Mouse (Mus musculus) kidney, postnatal 10 days (tissue): ENCODE results near the gene Aox4.

Experiments used
- DNase-seq: peaks from one replicate; pipeline ENCODE4 v3.0.0; 2021; ENCODE audit warnings: mixed read lengths

The Aox4 gene

DNA sequence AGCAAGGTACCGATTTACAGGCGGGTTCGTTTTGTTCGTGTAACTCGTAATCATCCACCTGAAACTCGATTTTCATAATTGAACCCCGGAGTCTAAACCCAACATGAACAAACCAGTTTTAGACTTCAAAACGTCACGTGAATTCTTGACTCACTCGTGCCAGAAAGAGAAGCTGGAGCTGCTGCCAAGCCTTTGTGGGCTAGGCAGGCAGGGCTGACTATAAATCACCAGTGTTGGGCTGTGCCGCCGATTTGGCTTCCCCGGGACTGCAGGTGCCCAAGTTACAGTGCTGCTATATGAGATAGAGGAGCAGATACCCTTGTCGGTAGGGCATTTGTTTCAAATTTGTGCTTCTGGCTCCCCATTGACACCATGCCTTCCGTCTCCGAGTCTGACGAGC, at the start of gene Aox4:
TSS of gene Aox4 (plus strand) at position 195 of the 400 bp plus-strand sequence.
- DNase-seq, result peak; percentile 23

DNA sequence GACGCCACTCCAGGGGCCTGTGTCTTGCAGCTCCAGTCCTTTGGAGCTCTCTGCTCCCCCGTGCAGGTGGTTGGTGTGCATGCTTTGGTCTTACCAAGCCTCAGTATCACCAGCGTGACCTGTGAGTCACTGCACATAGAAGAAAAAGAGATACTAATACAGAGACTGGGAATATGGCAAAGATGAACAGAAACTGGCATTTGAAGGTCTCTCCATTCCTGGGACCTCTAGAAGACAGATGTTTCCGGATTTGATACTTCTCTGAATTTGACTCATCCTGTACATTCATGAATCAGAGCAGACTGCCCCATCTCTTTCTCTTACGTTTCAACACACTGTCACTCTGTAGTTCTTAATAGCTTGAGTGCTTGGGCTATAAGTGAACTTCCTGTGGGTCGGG, 40.3 kb upstream of the Aox4 start:
- DNase-seq, result no peak

DNA sequence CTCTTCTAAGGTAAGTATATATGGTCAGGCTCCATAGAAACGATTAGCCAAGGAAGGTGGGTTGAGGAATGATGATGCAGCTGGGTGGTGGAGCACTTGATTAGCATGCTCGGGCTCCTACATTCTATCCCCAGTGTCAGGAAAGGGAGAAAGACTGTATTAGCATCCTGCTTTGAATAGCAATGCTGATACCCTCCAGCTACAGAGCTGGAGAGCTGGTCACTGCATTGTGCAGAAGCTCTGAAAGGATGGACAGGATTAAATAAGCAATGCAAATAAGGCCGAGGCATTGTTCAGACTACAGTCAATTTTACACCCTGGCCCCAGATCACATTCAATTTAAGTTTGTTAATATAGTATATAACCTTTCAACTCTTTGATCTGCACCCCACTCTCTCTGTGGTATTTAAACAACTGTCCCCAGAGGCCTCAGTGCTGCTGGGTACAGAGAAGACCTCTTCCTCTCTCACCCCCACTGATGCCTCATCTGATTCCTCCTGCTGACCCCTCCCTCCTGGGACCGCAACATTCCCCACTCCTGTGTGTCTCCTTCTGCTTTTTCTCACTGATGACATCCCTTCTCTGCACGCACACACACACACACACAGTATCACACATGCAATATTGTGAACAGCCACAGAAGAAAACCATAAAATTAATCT, 21.6 kb upstream of the Aox4 start:
- no peak for DNase-seq

DNA sequence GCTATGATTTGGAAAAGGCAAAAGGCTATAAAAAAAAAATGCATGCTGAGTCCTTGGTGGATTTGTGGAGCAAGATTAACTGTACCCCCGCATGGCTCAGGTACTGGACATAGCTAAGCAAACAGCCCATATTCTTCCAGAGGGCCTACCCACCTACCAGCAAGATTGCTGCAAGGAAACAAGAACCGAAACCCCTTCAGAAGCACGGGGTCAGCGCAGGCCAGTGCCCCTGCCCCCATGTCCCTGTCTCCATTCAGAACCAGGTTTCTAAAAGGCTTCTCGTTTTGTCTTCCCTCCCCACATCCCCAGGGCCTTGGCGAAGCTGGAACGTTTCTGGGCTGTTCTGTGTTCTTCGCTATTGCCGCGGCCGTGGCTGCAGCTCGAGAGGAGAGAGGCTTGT, 15.9 kb upstream of the Aox4 start:
- no peak for DNase-seq

GRCm38 (mm10) chr1:58194988-58195387, 15.2 kb upstream of the Aox4 start:
- DNase-seq, result no peak

- DNase-seq, result no peak
Measured at GRCm38 (mm10) chr1:58195541-58195940, 14.7 kb upstream of the Aox4 start.

DNA sequence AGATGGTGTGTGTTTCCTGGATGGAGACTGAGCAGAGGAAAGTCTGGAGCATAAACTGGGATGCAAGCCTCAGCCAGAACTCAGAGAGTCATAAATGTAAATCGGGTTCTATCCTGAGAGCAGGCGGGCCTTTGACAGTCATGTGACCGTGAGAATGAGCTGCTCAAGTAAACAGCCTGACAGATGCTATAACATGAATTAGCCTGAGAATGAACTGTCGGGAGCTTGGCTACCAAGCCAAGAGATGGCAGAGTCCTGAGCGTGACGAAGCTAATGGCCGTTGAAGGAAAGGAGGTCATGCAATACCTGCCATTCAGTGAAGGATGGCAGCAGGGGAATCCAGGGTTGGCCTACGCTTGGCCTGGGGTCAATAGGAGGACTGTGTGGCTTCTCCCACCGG, 13.2 kb upstream of the Aox4 start:
- no peak for DNase-seq

DNA sequence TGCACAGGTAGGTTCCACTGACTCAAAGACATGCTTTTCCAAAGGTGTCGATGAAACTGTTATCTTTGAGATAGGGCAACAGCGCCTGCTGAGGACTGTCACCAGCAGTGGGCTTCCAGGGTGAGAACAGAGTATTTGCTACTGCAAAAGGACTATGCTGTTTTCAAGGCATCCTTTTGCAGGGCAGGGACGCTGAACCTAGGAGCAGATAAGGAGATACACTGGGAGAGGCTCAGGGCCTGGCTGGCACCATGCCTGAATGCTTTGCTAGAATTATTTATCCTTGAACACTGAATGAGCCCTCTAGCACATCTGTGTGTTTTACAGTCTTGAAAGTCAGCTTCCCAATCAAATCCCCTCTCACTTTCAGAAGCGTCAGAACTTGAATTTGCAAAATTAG, 11.8 kb upstream of the Aox4 start:
- DNase-seq, result no peak

DNA sequence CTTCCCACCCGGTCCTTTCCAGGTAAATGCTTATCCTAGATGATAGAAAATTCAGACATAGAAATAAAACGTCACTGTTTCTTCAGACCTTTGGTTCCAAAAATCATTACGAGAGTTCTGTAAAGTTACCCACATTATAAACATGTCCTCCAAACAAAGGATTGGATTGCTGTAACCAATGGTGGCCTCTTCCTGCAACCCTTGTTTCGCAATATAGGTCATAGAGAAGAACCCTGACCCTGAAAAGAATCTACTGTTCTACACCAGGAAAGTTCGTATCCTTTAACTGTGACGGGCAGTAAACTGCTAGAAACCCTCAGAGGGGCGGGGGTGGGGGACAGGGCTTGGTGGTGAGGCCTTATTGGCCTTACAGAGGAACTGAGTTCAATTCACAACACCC, 2.6 kb downstream of the Aox4 start:
- no peak for DNase-seq

DNA sequence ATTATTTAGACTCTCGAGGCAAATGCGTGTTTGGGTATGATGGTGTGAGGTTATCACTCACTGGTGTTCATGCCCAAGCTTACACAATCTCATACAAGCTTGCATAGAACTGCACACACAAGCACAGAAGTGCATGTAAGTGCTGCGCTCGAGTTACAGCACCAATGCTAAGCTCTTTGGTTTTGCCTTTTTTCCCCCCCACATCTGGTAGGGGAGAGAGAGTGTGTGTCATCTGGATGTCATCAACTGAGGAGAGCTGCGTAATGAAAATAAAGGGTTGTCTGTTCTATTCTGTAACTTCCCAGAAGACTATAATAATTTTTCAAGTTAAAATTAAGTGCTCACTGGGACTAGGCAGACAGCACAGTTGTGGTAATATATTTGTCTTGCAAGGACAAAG, 3.6 kb downstream of the Aox4 start:
- DNase-seq, result no peak

DNA sequence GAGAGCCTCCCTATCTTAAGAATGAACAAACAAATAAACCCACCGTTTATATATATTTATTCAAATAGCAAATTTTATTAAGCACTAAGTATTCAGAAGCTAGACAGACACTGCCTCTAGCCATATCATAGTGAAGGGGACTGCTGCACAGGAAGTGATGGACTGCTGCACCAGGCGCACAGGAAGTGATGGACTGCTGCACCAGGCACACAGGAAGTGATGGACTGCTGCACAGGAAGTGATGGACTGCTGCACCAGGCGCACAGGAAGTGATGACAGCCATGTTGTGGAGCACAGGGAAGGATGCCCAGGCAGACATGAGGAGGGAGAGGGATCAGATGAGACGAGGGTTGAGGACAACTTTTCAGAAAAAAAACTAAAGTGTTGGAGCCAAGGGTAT, 5.2 kb downstream of the Aox4 start:
- DNase-seq, result no peak

DNA sequence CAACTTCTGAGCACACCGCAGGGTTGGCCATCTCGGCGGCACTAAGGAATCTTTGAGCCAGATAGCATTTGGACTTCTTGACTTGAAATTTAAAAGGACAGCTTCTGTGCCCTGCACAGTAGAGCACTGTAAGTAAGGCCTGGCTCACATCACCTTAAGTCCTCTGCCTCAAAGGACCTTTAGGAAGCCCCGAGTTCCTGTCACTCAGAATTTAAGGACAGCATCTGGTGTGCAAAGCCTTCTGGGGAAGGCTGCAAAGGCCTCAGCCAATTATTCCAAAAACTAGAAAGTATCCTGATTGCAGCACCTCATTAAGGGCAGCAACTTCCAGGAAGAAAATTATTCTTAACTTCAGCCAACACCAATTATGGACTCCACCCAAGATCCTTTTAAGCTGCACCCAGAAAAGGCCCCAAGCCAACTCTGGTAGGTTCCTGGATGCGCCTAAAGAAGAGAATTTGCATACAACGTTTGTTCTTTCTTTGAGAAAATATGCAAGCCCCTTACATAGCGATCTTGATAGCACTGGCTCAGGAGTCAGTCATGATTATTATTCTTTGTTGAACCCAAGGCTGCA, 5.8 kb downstream of the Aox4 start:
- DNase-seq, result no peak

DNA sequence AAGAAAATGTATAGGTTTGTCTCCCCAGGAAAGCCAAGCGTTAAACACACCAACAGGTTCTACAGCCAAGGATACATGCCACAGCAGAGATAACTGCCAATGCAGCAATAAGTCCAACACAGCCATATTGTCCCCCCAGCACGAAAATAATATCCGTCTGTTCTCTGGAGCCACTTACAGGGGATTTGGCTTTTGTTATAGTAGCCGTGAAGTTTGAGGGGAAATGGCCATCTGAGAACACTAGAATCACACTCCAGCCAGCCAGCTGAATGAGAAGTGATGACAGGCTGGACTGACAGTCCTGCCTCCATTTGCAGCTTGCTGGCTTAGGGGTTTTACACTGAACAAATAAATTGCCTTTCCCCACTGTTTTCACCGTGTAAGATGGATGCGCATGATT, 10.9 kb downstream of the Aox4 start:
- DNase-seq, result no peak

GRCm38 (mm10) chr1:58221879-58222278, 11.7 kb downstream of the Aox4 start:
- no peak for DNase-seq

DNA sequence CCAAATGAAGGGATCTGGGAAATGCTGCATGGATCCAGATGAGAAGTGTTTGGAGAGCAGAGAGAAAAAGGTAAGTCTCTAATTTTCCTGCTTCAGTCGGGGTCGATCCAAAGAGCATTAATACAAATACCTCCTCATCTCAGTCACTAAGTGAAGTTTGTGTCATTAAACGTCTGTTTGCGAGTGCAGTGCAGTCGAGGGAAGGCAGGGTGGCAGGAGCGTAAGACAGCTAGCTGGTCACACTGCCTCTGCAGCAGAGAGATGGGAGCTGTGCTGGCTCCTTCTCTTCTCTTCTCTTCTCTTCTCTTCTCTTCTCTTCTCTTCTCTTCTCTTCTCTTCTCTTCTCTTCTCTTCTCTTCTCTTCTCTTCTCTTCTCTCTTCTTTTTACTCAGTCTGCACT, 17.9 kb downstream of the Aox4 start:
- DNase-seq, result no peak

DNA sequence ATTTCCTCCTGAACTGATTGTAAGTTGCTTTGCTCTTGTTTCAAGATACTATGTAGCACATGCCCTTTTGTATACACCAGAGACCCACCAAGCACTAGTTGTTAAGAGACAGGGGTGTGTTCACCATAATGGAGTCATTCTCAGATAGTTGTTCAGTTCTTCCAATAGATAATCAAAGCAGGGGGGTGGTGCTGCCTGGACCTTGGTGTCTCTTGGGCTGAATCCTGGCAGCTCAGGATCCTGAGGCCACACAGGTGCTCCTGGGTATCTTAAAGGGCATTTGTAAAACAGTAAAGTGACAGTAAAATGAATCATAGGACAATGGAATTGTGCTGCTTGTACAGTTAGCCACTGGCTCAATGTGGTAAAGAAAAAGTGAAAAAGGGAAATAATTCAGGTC, 18.7 kb downstream of the Aox4 start:
- DNase-seq, result no peak

DNA sequence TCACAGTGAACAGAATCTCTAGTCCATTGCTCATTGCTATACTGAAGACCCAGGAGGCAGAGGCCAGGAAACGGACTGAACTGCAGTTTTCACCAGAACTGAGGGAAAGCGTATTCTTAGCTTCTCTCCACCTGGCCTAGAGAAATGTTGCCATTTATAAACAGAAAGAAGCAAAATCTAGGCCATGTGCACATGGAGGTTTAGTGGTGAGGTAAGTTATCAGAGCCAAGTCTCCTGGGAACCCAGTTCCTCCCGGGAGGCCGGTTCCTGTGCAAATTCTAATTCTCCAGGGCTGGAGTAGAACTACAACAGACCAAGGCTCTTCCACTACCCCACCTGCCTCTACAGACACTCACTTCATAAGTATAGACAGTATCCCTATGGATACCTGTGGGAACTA, 19.6 kb downstream of the Aox4 start:
- no peak for DNase-seq

- no peak for DNase-seq
Measured at GRCm38 (mm10) chr1:58230542-58230941, 20.3 kb downstream of the Aox4 start.

DNA sequence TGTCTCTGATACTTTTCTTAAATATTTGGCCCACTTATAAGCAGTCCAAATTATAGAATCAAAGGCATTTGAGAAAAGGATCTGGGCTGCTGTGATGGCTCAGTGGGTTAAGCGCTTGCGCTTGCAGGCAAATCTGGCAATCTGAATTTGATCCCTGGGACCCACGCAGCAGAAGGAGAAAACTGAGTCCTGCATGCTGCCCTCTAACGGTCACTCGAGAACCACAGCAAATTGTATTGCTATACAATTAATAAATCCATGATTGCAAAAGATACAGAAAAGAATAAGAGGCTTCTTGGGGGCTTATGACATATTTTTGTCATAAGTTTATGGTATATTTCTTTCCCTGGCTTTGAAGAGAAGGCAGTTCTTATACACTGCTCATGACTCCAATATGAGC, 25.2 kb downstream of the Aox4 start:
- DNase-seq, result no peak

DNA sequence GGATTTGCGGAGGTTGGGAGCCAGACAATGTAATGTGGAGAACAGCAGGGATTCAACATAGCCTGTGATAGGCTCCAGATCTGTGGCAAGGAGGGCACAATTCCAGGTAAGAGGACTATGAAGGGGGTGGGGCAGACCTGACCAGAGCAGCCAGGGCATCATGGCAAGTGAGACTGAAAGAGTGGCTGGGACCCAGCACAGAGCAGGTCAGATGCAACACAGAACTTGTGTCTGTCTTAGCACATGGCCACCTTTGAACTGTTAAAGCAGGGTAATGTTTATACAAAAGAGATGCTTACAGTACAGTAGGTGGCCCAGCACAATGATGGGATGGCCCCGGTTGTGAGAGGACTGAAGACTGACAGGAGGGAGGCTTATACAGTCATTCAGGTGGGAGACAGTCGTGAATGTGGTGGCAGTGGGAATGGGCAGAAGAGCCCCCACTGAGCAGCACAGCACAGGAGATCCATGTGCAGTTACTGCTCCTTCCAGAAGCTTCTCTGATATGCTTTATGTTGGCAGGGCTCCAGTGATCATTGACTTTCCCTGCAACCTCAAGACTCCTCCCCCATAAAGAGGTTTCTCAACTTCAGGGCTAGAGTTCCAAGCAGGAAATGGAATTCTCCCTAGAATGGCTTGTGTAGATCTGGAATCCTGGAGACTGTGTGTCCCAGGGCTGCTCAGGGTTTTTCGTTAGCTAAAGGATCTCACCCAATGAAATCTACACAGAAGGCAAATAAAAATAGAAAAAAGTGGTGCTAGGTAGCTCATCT, 27.5 kb downstream of the Aox4 start:
- peak; percentile 26 for DNase-seq

DNA sequence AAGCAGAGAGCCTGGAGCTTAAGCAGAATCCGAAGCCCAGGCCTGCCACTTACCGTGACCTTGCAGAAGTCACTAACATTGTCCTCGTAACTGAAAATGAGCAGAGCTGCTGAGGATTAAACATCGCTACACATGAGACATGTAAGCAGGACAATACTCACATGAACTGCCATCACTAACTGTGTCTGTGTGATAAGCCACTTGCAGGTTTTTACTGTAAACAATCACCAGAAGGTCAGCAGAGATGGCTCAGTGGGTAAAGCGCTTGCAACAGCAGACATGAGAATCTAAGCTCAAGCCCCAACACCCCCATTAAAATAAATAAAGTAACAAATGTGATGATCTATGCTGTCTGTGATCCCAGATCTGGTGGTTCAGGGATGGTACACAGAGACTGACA, 28.2 kb downstream of the Aox4 start:
- no peak for DNase-seq

DNA sequence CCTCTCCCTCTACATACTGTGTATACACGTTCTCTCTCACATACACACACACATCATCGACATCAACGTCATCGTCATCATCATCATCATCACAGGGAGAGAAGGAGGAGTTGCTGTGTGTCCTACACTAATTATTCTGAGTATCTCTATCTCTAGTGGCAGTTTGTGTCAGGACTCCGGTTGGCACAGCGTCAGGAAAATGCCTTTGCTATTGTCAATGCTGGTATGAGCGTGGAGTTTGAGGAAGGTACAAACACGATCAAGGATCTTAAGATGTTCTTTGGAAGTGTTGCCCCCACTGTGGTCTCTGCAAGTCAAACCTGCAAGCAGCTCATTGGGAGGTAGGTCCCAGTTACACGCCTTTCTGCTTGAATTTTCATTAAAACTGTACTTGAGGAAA, 28.8 kb downstream of the Aox4 start:
- no peak for DNase-seq

- DNase-seq, result no peak
Measured at GRCm38 (mm10) chr1:58240347-58240746, 30.1 kb downstream of the Aox4 start.

DNA sequence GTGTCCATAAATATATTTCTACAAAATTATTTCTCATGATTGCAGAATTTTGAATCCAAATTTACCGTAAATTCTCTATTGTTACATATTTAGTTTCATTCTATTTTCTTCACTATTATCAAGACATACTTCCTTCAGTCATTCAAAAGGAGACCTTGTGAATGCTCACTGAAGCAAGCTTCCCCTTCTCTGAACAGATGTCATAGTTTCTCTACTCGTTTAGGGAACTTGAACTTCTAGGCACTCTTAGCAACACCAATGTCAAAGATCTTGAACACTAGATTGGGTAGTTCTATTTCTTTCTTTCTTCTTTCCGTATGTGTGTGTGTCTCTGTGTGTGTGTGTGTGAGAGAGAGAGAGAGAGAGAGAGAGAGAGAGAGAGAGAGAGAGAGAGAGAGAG, 34.3 kb downstream of the Aox4 start:
- no peak for DNase-seq

DNA sequence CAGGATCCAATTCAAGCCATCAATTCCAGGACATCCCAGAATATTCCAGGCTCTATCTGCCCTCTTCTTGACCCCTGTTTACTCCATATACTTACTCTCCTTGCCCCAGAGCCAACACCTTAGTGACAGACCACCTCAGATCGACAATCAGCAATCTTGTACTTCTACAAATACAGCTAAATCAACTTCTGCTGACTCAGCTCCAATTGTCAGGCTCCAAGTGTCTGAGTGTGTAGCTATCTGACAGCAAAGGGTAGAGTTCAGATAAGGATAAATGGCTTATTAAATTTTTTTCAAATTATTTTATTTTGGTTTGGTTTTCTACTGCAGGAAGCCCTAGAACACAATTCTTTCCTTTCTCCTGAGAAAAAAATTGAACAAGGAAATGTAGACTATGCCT, 38.3 kb downstream of the Aox4 start:
- no peak for DNase-seq
